Mouse (Mus musculus): ENCODE results near the gene Bap1. TPM values are rescaled to one million over a fixed set of nuclear protein-coding genes. Genes with fewer than 3 reads are reported as not detected.

The Bap1 gene
- total and polyA plus RNA-seq, 2 experiments from 2014 or later: 115 to 136 TPM

GRCm38 (mm10) chr14:31268301-31269001 lies 17.2 kb downstream of the Bap1 start:
- no peaks in the 10 kb centered on the region for H3K27me3 ChIP-seq (ENCODE audit: insufficient read depth, low read length)
- no peaks in the 10 kb centered on the region for H3K9me3 ChIP-seq (ENCODE audit: low read length)
- peak; percentile 66 for DNase-seq
- ATAC-seq: peak; percentile 90
- no peak overlapping the region for H3K9ac ChIP-seq
- H3K4me2 ChIP-seq (ENCODE audit: low read depth): peak overlapping the region; percentile 44
- 23% methylated on average over 9 of the region's 9 CpGs for WGBS
- H3K27ac ChIP-seq (ENCODE audit: low read depth, low read length): peak overlapping the region; percentile 82
- no peak for TF ChIP-seq CTCF (IDR thresholded peaks at IDR 0.05; ENCODE audit: low read depth)
- H3K36me3 ChIP-seq (ENCODE audit: insufficient read depth): no peaks in the 10 kb centered on the region
- H3K4me3 ChIP-seq (ENCODE audit: low read depth, low read length): no peak overlapping the region
- peaks cover 20% of the 10 kb centered on the region for H3K4me1 ChIP-seq (ENCODE audit: insufficient read depth)

DNA sequence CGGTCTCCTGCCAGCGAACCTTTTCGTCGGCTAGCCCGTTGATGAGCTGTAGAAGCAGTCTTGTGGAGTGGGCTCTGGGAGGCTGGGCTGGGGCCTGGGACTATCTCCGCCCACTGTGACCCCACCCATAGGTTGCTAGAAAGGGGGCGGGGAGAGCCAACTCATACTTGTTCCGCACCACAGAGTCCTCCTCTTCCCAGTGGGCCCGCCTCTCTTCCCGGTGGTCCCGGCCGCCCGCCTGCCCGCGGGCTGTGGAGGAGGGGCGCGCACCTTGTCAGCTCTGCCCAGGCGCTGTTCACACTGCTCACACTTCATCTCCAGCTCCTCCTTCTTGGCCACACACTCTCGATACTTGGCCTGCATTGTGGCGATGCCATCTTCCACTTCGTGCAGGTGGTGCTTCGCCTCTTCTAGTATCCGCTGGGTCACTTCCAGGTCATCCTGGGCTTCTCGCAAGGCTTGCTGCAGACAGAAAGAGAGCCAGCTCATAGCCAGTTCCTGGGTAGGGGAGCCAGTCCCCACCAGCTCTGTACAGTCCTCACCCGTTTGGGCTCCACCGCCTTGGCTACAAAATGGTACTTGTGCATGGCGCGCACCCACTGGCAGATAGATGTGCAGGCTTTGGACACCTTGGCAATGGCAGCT lies 18.3 kb downstream of the Bap1 start:
- H3K4me2 ChIP-seq (ENCODE audit: low read depth): peak overlapping the region; percentile 44
- TF ChIP-seq CTCF (IDR thresholded peaks at IDR 0.05; ENCODE audit: low read depth): no peak
- no peaks in the 10 kb centered on the region for H3K27me3 ChIP-seq (ENCODE audit: insufficient read depth, low read length)
- no peaks in the 10 kb centered on the region for H3K36me3 ChIP-seq (ENCODE audit: insufficient read depth)
- no peaks in the 10 kb centered on the region for H3K9me3 ChIP-seq (ENCODE audit: low read length)
- H3K27ac ChIP-seq (ENCODE audit: low read depth, low read length): peak overlapping the region; percentile 82
- H3K4me1 ChIP-seq (ENCODE audit: insufficient read depth): peaks cover 20% of the 10 kb centered on the region
- WGBS: 13% methylated on average over 27 of the region's 28 CpGs
- ATAC-seq (peak; percentile 60), DNase-seq (peak; percentile 50)
- H3K9ac ChIP-seq: no peak overlapping the region
- H3K4me3 ChIP-seq (ENCODE audit: low read depth, low read length): peak overlapping the region; percentile 9; the same call in 1 of the 2 replicates

DNA sequence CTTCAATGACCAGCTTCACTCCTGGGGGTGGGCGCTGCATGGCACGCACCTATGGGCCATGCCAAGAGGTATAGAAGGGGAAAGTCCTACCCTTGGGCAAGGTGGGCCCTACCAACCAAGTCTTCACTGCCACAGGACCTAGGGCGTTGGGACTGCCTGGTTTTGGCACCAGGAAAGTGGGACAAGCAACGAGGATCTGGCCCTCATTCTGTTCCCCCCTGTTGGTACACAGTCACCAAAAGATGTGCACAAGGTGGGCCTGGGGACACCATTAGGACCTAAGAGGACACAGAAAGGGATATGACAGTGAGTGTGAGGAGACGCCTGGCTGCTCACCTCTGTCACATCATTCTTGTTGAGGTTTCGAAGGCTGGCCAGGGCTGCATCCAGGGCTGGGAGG lies 19.9 kb downstream of the Bap1 start:
- H3K4me2 ChIP-seq (ENCODE audit: low read depth): no peak overlapping the region
- H3K9me3 ChIP-seq (ENCODE audit: low read length): no peaks in the 10 kb centered on the region
- no peak overlapping the region for H3K27ac ChIP-seq (ENCODE audit: low read depth, low read length)
- 93% methylated on average over 6 of the region's 6 CpGs for WGBS
- no peaks in the 10 kb centered on the region for H3K36me3 ChIP-seq (ENCODE audit: insufficient read depth)
- peaks cover 20% of the 10 kb centered on the region for H3K4me1 ChIP-seq (ENCODE audit: insufficient read depth)
- no peak for DNase-seq
- no peak overlapping the region for H3K9ac ChIP-seq
- no peak for ATAC-seq
- no peaks in the 10 kb centered on the region for H3K27me3 ChIP-seq (ENCODE audit: insufficient read depth, low read length)
- TF ChIP-seq CTCF (IDR thresholded peaks at IDR 0.05; ENCODE audit: low read depth): no peak
- H3K4me3 ChIP-seq (ENCODE audit: low read depth, low read length): no peak overlapping the region

DNA sequence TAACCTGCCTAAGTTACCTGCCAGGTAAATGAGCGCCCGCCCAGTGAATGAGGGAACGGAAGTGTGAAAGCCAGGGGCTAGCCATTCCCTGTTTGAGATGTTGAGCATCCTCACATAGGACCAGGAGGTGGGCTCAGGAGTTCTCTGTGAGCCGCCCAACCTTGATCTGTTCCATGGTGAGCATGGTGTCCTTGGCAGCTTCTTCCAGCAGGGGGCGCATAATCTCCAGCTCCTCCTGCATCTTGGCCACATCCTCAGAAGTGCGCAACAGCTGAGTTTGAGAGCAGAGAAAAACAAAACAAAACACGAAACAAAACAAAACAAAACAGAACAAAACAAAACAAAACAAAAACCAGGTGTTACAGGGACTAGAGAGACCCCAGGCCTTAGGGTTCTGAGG lies 20.9 kb downstream of the Bap1 start:
- peak; percentile 89 for TF ChIP-seq CTCF (IDR thresholded peaks at IDR 0.05; ENCODE audit: low read depth)
- WGBS: 25% methylated on average over 7 of the region's 7 CpGs
- H3K9ac ChIP-seq: no peak overlapping the region
- 0 out of 2 replicates have a peak, but pooled peaks have one; percentile 30 for ATAC-seq
- H3K4me1 ChIP-seq (ENCODE audit: insufficient read depth): peaks cover 20% of the 10 kb centered on the region
- no peak overlapping the region for H3K4me3 ChIP-seq (ENCODE audit: low read depth, low read length)
- peak; percentile 78 for DNase-seq
- H3K27me3 ChIP-seq (ENCODE audit: insufficient read depth, low read length): no peaks in the 10 kb centered on the region
- no peak overlapping the region for H3K4me2 ChIP-seq (ENCODE audit: low read depth)
- no peaks in the 10 kb centered on the region for H3K9me3 ChIP-seq (ENCODE audit: low read length)
- H3K36me3 ChIP-seq (ENCODE audit: insufficient read depth): no peaks in the 10 kb centered on the region
- H3K27ac ChIP-seq (ENCODE audit: low read depth, low read length): no peak overlapping the region

GRCm38 (mm10) chr14:31285728-31286127 lies 34.5 kb downstream of the Bap1 start:
- no peaks in the 10 kb centered on the region for H3K27me3 ChIP-seq (ENCODE audit: insufficient read depth, low read length)
- no peak overlapping the region for H3K4me3 ChIP-seq (ENCODE audit: low read depth, low read length)
- no peak overlapping the region for H3K9ac ChIP-seq
- no peaks in the 10 kb centered on the region for H3K4me1 ChIP-seq (ENCODE audit: insufficient read depth)
- no peak overlapping the region for H3K4me2 ChIP-seq (ENCODE audit: low read depth)
- DNase-seq (no peak), ATAC-seq (no peak)
- no peak for TF ChIP-seq CTCF (IDR thresholded peaks at IDR 0.05; ENCODE audit: low read depth)
- WGBS: 86% methylated on average over 8 of the region's 8 CpGs
- no peak overlapping the region for H3K27ac ChIP-seq (ENCODE audit: low read depth, low read length)
- H3K36me3 ChIP-seq (ENCODE audit: insufficient read depth): no peaks in the 10 kb centered on the region
- no peaks in the 10 kb centered on the region for H3K9me3 ChIP-seq (ENCODE audit: low read length)

Other genes starting within 250 kb of the Bap1 start
- 217 and 226 TPM in 2 replicates for gene Spcs1, start 249.8 kb upstream of the Bap1 start, total RNA-seq (2014; rRNA removed)
- gene Spcs1, start 249.8 kb upstream of the Bap1 start, polyA plus RNA-seq (2015; fragmentation: Nextera tagmentation; extraction: Ambion mirVana): 425 and 543 TPM in 2 replicates
- gene Pbrm1, start 232.3 kb upstream of the Bap1 start, total RNA-seq (2014; rRNA removed): 70.6 and 90.9 TPM in 2 replicates
- 48.7 and 83.8 TPM in 2 replicates for gene Pbrm1, start 232.3 kb upstream of the Bap1 start, polyA plus RNA-seq (2015; fragmentation: Nextera tagmentation; extraction: Ambion mirVana)
- gene Gnl3, start 232.3 kb upstream of the Bap1 start, total RNA-seq (2014; rRNA removed): 57.3 and 69.6 TPM in 2 replicates
- gene Gnl3, start 232.3 kb upstream of the Bap1 start, polyA plus RNA-seq (2015; fragmentation: Nextera tagmentation; extraction: Ambion mirVana): 64.7 and 84.6 TPM in 2 replicates
- gene Smim4, start 122.5 kb upstream of the Bap1 start, total RNA-seq (2014; rRNA removed): 9.9 and 16.6 TPM in 2 replicates
- gene Smim4, start 122.5 kb upstream of the Bap1 start, polyA plus RNA-seq (2015; fragmentation: Nextera tagmentation; extraction: Ambion mirVana): 49.1 and 82.7 TPM in 2 replicates
- 65.8 and 80.3 TPM in 2 replicates for gene Nt5dc2, start 120.4 kb upstream of the Bap1 start, total RNA-seq (2014; rRNA removed)
- gene Nt5dc2, start 120.4 kb upstream of the Bap1 start, polyA plus RNA-seq (2015; fragmentation: Nextera tagmentation; extraction: Ambion mirVana): 104 and 107 TPM in 2 replicates
- gene Stab1, start 82.8 kb upstream of the Bap1 start, total RNA-seq (2014; rRNA removed): 21.9 and 23.3 TPM in 2 replicates
- 7.7 and 11.4 TPM in 2 replicates for gene Stab1, start 82.8 kb upstream of the Bap1 start, polyA plus RNA-seq (2015; fragmentation: Nextera tagmentation; extraction: Ambion mirVana)
- gene Tnnc1, start 43.1 kb upstream of the Bap1 start, total RNA-seq (2014; rRNA removed): 1.2 and 2.4 TPM in 2 replicates
- gene Tnnc1, start 43.1 kb upstream of the Bap1 start, polyA plus RNA-seq (2015; fragmentation: Nextera tagmentation; extraction: Ambion mirVana): 2.4 and 3.0 TPM in 2 replicates
- gene Nisch, start 34.5 kb upstream of the Bap1 start, total RNA-seq (2014; rRNA removed): 211 and 300 TPM in 2 replicates
- 148 and 199 TPM in 2 replicates for gene Nisch, start 34.5 kb upstream of the Bap1 start, polyA plus RNA-seq (2015; fragmentation: Nextera tagmentation; extraction: Ambion mirVana)
- 2.2 and 3.7 TPM in 2 replicates for gene Sema3g, start 33.6 kb upstream of the Bap1 start, total RNA-seq (2014; rRNA removed)
- gene Sema3g, start 33.6 kb upstream of the Bap1 start, polyA plus RNA-seq (2015; fragmentation: Nextera tagmentation; extraction: Ambion mirVana): 0.23 and 0.31 TPM in 2 replicates
- 7.1 and 8.6 TPM in 2 replicates for gene Phf7, start 133 bp upstream of the Bap1 start, total RNA-seq (2014; rRNA removed)
- gene Phf7, start 133 bp upstream of the Bap1 start, polyA plus RNA-seq (2015; fragmentation: Nextera tagmentation; extraction: Ambion mirVana): 12.2 and 12.9 TPM in 2 replicates
- gene Dnah1, start 72.4 kb downstream of the Bap1 start, total RNA-seq (2014; rRNA removed): 4.6 and 7.2 TPM in 2 replicates
- 1.7 and 2.3 TPM in 2 replicates for gene Dnah1, start 72.4 kb downstream of the Bap1 start, polyA plus RNA-seq (2015; fragmentation: Nextera tagmentation; extraction: Ambion mirVana)
- 71.3 and 73.3 TPM in 2 replicates for gene Capn7, start 85.2 kb downstream of the Bap1 start, total RNA-seq (2014; rRNA removed)
- 43.3 and 51.4 TPM in 2 replicates for gene Capn7, start 85.2 kb downstream of the Bap1 start, polyA plus RNA-seq (2015; fragmentation: Nextera tagmentation; extraction: Ambion mirVana)
- gene Sh3bp5, start 184.6 kb downstream of the Bap1 start, total RNA-seq (2014; rRNA removed): 58.2 and 67.9 TPM in 2 replicates
- 132 and 165 TPM in 2 replicates for gene Sh3bp5, start 184.6 kb downstream of the Bap1 start, polyA plus RNA-seq (2015; fragmentation: Nextera tagmentation; extraction: Ambion mirVana)
- gene Eaf1, start 242.9 kb downstream of the Bap1 start, total RNA-seq (2014; rRNA removed): 10.1 and 11.8 TPM in 2 replicates
- gene Eaf1, start 242.9 kb downstream of the Bap1 start, polyA plus RNA-seq (2015; fragmentation: Nextera tagmentation; extraction: Ambion mirVana): 3.5 and 5.5 TPM in 2 replicates
- gene Mettl6, start 243.6 kb downstream of the Bap1 start, total RNA-seq (2014; rRNA removed): 35.7 and 43.4 TPM in 2 replicates
- 33.5 and 40.0 TPM in 2 replicates for gene Mettl6, start 243.6 kb downstream of the Bap1 start, polyA plus RNA-seq (2015; fragmentation: Nextera tagmentation; extraction: Ambion mirVana)